Mouse (Mus musculus): ENCODE measurements around the gene Inhbc.

The Inhbc gene

GRCm38 (mm10) chr10:127369834-127370820 lies at the start of gene Inhbc:
Gene Inhbc, minus strand, starts transcription at chr10:127370431.
- no peak for DNase-seq (ENCODE audit: low spot score in 2 of 2)

DNA sequence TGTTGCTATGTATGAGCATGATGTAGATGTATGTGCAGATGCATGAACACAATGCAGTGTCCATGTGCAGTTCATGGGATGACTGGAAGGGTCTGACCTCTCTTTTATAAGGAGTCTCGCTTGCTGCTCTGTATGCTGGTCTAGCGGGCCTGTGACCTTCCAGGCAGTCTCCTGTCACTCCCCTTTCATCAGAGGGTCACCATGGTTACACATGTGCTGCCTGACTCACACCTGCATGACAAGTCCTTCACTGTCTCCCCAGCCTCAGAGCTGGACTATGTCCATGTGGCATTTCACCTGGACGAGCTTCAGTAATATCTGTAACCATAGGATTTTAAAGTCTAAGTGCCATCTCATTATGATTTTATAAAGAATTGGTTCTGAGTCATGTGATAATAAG lies 43.9 kb upstream of the Inhbc start:
- DNase-seq (ENCODE audit: low spot score in 2 of 2) = no peak

DNA sequence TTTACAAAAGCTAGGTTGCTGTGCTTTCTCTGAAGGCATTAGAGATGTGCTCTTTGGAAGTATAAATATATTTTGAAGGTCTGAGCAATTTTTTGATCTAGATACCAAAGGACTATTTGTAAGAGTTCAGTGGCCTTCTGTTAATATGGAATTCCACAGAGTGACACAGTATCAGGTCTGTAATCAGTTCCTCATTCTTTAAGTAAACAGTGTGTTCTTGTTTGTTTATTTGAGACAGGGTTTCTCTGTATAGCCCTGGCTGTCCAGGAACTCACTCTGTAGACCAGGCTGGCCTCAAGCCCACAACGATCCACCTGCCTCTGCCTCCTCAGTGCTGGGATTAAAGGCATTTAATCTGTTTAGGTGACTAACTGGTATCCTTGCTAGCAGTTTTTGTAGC lies 43.4 kb upstream of the Inhbc start:
- no peak for DNase-seq (ENCODE audit: low spot score in 2 of 2)

GRCm38 (mm10) chr10:127412776-127413175 lies 42.5 kb upstream of the Inhbc start:
- DNase-seq (ENCODE audit: low spot score in 2 of 2) = no peak

GRCm38 (mm10) chr10:127412101-127412500 lies 41.9 kb upstream of the Inhbc start:
- DNase-seq (ENCODE audit: low spot score in 2 of 2) = no peak

DNA sequence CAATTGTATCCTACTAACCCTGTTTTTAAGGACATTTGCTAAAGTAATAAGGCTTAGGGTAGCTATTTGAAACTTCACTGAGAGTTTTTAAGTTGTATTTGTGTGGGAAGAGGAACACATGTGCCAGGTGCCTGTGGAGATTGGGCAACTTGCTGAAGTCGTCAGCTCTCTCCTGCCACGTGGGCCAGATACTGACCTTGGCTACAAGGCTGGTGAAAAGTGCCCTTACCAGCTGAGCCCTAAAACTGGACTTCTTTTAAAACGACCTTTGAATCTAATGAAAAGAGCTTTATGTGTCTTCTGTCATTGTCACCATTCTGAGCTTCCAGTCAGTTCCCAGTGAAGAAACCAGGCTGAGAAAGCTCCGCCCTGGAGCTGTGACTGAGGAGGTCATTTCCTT lies 37.2 kb upstream of the Inhbc start:
- peak in 1 of 2 experiments; percentile 10 for DNase-seq (ENCODE audit: low spot score in 2 of 2)

GRCm38 (mm10) chr10:127404701-127405100 lies 34.5 kb upstream of the Inhbc start:
- DNase-seq (ENCODE audit: low spot score in 2 of 2) = no peak

DNA sequence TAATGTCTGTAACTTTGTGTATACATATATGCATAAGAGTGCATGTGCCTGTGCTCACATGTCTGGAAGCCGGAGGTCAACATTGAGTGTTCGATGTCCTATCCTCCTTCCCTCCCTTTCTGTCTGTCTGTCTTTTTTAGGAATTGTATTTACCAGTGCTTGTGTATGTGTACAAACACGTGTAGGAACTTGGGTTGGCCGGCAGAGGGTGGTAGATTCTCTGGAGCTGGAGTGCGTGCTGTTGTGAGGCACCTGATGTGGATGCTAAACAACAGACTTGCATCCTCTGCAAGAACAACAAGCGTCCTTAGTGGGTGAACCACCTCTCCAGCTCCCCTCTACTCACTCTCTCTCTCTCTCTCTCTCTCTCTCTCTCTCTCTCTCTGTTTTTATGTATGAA lies 21.5 kb upstream of the Inhbc start:
- no peak for DNase-seq (ENCODE audit: low spot score in 2 of 2)

DNA sequence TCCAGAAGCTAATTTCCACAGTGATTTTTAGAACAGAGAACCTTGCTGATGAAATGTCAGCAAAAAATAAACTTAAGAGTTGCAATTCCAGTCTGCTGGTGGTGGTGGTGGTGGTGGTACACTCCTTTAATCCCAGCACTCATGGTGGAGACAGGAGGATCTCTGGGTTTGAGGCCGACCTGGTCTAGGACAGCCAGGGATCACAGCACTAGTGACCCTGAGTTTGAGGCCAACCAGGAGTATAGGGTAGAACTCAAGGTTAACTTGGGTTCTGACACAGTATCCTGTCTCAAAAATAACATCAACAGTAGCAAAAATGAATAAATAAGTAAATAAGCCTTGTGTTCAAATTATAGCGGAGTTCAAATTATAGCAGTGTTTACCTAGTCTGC lies 11.5 kb upstream of the Inhbc start:
- DNase-seq (ENCODE audit: low spot score in 2 of 2) = no peak

DNA sequence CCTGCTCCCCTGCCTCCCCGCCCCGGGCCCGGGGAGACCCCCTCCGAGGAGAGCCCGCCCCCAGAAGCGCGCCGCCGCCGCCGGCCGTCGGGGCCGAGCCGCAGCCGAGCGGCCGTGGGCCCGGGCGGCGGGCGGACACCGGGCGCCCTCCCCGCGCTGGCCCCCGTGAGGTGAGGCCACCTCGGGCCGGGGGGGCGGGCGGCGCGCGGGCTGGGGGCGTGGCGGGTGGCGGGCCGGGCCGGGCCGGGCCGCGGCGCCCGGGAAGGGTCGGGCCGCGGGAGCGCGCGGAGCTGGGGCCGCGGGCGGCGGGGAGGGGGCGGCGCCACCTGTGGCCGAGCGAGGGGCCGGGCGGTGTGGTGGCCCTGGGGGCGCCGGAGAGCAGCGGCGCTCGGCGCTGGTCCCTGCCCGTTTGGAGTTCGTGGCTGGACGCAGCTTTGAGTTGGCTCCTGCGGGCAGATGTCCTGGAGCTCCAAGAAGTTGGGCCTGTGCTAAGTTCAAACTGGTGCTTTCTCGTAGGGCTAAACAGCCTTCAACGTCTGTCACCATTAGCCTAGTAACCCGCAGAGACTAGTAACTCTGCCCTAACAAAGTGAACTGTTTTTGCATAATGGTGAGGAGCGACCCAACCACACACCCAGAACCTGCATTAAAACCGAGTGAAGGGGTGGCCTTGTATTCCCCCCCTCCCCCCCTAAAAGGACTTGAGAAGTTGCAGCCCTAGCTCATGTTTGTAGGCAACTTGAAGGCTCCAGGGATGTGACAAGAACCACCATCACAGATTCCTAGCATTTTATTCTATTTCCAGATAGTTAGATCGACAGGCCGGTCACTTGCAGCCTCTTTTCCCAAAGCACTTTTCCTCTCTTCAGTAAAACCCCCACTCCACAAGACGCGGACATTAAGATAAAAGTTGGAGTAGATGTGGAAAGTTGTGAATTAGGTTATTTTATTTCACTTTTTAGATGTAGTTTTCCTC lies 10.8 kb upstream of the Inhbc start:
- DNase-seq (ENCODE audit: low spot score in 2 of 2) = peak; percentile 51 to 67

DNA sequence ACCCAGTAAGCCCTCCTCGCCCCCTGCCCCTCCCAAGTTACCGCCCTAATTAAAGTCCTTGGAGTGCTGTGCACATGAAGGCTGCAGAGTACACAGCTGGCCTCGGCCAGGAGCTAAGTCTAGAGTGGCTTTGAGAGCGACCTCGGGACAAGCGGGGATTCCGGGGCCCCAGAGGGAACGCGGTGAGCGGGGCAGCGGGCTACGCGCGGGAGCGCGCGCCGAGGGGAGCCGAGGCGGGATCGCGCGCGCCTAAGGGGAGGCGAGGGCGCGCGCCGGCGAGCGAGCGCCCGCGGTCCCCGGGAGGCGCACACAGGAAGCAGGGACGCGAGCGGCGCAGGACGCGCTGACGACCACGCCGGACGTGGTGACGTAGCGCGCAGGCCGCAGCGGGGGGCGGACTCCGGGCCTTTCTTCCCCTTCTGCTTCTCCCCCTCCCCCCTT lies 10.0 kb upstream of the Inhbc start, which contains the start of gene R3hdm2:
R3hdm2 (plus strand) TSS at position 77 of the 441 bp plus-strand sequence.
- peak; percentile 88 to 90 for DNase-seq (ENCODE audit: low spot score in 2 of 2)

DNA sequence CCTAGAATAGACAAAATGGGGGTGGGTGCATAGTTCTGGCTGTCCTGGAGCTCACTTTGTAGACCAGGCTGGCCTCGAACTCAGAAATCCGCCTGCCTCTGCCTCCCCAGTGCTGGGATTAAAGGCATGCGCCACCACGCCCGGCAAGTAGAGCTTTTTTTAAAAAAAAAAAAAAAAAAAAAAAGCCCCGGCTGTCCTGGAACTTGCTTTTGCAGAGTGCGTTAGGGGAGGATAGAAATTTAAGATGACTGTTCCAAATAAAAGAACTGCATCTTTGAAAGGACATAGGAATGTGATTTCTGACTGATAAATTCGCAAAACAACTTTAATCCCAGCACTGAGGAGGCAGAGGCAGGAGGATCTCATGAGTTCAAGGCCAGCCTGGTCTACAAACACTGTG lies 9.4 kb upstream of the Inhbc start:
- DNase-seq (ENCODE audit: low spot score in 2 of 2) = no peak

DNA sequence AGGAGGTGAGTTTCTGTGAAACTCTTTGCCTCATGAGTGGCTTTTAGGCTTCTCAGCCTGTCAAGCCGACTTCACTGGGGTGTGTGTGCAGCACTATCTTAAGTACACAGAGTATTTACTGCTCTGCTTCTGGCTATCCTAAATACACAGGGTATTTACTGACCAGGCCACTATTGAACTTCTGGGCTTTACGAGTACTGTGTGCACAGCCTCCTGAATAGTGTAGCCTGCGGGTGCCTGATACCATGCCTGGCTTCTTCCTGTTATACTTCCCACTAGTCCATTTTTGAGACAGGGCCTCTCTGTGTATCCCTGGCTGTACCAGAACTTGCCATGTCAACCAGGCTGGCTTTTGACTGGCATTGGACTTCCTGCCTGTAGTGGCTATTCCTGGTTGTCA lies 7.5 kb upstream of the Inhbc start:
- no peak for DNase-seq (ENCODE audit: low spot score in 2 of 2)

GRCm38 (mm10) chr10:127371023-127371422 lies 792 bp upstream of the Inhbc start:
- DNase-seq (ENCODE audit: low spot score in 2 of 2) = no peak

GRCm38 (mm10) chr10:127368273-127368672 lies 2.0 kb downstream of the Inhbc start:
- no peak for DNase-seq (ENCODE audit: low spot score in 2 of 2)

DNA sequence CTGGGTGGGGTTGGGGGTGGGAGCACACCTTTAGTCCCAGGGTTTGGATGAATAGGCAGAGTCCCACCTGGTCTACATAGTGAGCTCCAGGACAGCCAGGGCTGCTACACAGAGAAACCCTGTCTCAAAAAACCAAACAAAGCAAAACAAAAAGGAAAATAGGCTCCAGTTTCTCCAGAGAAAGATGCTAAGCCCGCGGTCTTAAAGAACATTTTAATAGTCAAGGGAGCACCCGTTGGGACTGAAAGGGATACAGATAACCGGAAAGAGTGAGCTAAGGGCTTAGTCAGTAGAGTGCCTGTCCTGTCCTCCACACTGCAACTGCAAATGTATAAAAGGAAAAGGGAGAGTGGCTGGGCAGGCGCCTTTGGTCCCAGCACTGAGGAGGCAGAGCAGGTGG lies 3.1 kb downstream of the Inhbc start:
- no peak for DNase-seq (ENCODE audit: low spot score in 2 of 2)

GRCm38 (mm10) chr10:127360714-127361113 lies 9.5 kb downstream of the Inhbc start:
- DNase-seq (ENCODE audit: low spot score in 2 of 2) = no peak

DNA sequence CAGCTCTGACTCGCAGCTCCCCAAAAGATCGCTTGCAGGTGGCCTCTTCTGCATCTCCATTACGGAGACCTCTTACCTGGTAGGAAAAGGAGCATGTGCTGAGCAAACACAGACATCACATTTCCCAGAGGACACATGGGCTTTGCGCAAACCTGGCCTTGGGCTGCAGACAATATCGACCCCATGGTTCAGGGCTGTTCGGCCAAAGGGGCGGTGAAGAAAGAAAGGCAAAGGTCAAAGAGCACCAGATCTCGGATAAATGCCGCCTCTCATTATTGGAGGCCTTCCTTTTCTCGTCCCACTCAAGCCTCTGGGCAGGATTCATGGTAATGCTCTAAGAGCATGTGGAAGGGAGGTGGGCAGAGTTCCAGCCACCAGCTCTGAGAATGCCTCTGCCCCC lies 14.9 kb downstream of the Inhbc start:
- no peak for DNase-seq (ENCODE audit: low spot score in 2 of 2)

DNA sequence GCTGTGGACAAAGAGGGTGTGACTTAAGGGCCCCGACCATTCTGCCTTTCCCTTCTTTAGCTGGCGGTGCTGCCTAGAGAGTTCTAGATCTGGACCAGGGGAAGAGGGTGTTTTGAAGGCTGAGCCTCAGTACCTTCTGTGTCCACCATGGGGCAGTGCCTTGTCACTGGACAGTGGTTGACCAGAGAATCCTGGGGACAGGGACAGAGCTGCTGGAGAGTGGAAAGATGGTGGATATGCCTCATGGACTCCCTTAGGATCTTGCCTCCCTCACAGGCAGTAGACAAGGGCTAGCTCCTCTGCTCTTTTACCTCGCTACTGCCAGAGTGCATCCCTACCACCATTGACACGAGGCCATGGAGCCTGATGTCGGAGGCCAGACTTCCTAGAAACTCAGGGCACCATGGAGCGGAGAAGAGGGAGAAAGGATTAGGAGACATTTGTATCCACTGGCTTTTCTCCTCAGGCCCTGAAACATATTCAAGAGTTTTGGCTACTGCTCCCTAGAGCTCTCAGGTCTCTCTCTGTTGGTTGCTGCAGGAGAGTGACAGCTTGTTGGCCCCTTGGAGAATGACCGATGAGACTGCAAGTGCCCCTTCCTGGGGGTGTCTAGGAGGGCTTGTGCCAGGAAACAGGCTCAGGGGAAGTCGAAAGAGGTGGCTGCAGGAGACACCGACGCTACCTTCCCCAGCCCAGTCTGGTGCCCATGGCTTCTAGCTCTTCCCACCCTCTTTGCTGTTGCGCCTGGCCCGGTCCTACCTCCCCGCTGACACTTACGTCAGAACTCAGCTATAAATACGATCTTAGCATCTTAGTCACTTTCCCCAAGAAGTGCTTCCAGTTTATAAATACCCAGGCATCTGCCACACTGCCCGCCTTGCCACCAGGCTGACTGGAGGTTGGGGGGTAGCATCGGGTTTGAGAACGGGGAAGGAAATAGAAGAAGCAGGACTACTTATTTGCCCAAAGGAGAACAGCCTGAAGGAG lies 16.0 kb downstream of the Inhbc start, which contains the start of gene Inhbe:
Inhbe (minus strand) TSS at position 503 of the 987 bp plus-strand sequence.
- DNase-seq (ENCODE audit: low spot score in 2 of 2) = peak; percentile 37 to 55

GRCm38 (mm10) chr10:127352766-127353165 lies 17.5 kb downstream of the Inhbc start:
- no peak for DNase-seq (ENCODE audit: low spot score in 2 of 2)

- no peak for DNase-seq (ENCODE audit: low spot score in 2 of 2)
Observed at GRCm38 (mm10) chr10:127352187-127352586, 18.0 kb downstream of the Inhbc start.

All from heart, adult 9 months (tissue).